Mouse (Mus musculus): ENCODE measurements around the gene Angptl6.
"Not testable (repeated sequence)": the region's sequence is repeated elsewhere in the genome, so short reads cannot be mapped to it uniquely, and the experiment has no call there.

Gene Angptl6

DNA sequence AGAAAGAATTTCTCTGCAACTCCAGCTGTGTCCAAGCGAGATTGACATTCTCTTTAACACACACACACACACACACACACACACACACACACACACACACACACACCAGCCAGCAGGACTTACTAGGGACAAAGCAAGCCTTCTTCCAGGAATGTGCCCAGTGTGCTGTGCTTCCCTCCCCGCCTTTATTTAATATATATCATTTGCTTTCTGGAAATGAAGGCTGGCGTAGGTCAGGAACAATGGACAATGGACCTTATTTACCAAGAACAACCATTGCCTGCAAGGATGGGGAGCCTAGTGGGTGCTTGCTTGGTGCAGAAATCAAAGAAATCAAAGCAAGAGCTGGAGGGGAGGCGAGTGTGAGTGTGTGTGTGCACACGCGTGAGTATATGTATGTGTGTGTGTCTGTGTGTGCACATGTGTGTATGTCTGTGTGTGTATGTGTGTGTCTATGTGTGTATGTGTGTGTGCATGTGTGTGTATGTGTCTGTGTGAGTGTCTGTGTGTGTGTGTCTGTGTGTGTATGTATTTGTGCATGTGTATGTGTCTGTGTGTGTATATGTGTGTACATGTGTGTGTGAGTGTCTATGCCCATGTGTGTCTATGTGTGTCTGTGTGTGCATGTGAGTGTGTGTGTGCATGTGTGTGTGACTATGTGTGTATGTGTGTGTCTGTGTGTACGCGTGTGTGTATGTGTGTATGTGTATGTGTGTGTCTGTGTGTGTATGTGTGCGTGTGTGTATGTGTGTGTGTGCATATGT is 42.2 kb downstream of the Angptl6 start:
- no peak for DNase-seq (ENCODE audit: low spot score in 2 of 2)

DNA sequence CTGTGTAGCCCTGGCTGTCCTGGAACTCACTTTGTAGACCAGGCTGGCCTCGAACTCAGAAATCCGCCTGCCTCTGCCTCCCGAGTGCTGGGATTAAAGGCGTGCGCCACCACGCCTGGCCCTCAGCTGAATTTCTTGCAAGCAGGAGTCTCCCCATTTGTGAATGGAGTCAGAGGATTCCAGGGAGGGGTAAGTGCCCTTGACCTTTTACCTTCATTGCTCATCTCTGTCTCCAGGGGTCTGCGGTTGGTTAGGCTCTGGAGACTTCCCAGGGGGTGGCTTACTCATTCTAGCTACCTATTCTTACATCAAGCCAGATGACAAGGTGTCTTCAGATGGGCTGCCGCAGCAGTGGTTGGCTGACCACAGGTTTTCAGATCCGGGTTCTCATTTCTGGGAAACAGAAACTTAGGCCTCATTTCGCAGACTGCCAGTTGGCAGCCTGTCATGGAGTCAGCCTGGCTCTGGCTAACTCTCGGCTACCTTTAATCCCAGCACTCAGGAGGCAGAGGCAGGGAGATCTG is 44.0 kb downstream of the Angptl6 start:
- not testable (repeated sequence) for DNase-seq (ENCODE audit: low spot score in 2 of 2)

DNA sequence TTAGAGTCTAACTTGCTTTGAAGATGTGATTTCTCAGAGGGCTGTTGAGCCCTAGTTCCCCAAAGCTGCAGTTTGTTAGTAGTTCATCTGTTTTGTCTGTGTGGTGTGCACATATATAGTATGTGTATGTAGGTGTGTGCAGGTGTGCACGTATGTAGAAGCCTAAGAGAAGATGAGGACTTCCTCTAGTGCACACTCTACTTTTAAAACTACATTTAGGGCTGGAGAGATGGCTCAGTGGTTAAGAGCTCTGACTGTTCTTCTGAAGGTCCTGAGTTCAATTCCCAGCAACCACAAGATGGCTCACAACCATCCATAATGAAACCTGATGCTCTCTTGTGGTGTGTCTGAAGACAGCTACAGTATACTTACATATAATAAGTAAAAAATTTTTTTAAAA is 44.6 kb downstream of the Angptl6 start:
- DNase-seq (ENCODE audit: low spot score in 2 of 2) = no peak

DNA sequence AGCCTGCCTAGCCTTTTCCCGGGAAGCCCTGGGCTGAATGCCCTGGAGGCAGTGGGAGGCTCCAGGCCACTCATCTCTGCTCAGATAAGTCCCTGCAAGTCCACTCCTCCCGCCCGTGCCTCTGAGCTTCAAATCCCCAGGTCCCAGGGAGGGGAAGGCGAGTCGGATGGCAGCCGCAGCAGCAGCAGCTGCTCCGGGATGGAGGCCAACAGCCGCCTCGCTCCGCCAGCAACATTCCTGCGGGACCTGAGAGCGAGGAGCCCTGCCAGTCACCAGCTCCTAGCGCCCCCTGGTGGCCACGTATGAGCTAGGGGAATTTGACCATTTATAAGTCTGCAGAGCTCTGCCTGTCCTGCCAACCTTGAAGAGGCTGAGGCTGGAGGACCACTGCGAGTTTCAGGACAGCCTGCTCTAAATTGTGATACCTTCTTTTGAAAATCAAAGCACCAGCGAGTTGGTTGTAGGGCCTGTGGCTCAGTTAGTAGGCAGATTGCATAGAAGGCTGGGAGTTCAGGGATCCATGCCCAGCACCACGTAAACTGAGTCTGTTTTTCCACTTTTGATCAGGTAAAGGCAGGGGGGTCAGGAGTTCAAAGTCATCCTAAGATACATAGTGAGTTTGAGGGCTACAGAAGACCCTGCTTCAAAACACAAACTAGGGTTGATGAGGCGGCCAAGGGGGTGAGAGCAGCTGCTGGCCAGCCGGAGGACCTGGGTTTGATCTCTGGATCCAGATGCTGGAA is 48.5 kb downstream of the Angptl6 start:
- peak; percentile 94 to 96 for DNase-seq (ENCODE audit: low spot score in 2 of 2)

DNA sequence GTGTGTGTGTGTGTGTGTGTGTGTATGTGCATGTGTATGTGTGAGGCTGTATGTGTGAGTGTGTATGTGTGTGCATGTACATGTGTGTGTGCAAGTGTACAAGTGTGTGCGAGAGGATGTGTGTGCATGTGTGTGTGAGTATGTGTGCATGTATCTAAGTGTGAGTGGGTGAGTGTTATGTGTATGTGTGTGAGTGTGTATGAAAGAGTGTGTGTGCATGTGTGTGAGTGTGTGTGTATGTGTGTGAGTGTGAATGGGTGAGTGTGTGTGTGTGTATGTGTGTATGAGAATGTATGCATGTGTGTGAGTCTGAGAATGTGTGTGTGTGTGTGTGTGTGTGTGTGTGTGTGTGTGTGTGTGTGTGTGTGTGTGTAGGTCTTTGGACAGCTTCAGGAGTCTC is 51.4 kb downstream of the Angptl6 start:
- DNase-seq (ENCODE audit: low spot score in 2 of 2) = no peak

DNA sequence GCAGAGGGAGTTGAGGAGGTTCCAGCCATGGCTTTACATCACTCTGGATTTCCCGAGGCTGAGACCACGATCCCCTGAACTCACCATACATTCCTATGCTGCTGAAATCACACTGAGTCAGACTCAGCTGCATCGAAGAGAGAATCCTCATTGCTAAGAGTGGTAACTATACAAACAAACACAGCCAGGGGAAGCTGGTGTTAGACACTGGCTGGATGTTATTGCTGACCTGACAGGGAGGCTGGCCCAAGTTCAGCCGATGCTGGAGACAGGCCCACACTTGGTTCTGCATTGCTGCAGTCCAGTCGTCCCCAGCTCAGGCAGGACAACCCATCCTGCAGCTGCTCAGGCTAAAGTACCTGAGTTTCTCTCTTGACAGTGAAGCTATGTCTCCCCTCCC is 53.7 kb downstream of the Angptl6 start:
- no peak for DNase-seq (ENCODE audit: low spot score in 2 of 2)

Data from right cerebral cortex, postnatal 10 days (tissue).